Mouse (Mus musculus) neural tube, embryonic 11.5 days (tissue): ENCODE measurements at regions not wholly inside any gene's neighbourhood (a gene's known extent, or its start where the extent isn't known, plus 50 kb on each side); places are given as distances from the start of the nearest gene placed in this dataset.

Source experiments
- ATAC-seq: fragments of 200-750 bp; cut with Nextera tagmentation; 2 replicates; pipeline ENCODE4 v1.8.0; 2017; ENCODE audit warnings: moderate number of reproducible peaks, mild to moderate bottlenecking, moderate TSS enrichment, moderate library complexity; ENCODE audit not compliant: insufficient read depth, low FRiP score, low TSS enrichment
- DNase-seq: peaks from one replicate; pipeline ENCODE4 v3.0.0-alpha.2; 2015; ENCODE audit warnings: low spot score
- H3K27ac ChIP-seq: fragments of 300-500 bp; sonication (generic); 2 replicates; pipeline ENCODE4 v1.5.1; 2014; ENCODE audit warnings: low read depth, mild to moderate bottlenecking, low read length
- H3K27me3 ChIP-seq: fragments of 300-500 bp; sonication (generic); 2 replicates; pipeline ENCODE4 v1.6.1; 2014; ENCODE audit warnings: mild to moderate bottlenecking, low read length, mixed read lengths; ENCODE audit not compliant: control insufficient read depth, insufficient read depth
- H3K36me3 ChIP-seq: fragments of 300-500 bp; sonication (generic); 2 replicates; pipeline ENCODE4 v1.6.1; 2014; ENCODE audit warnings: mild to moderate bottlenecking, low read length, moderate library complexity, mixed read lengths; ENCODE audit not compliant: control insufficient read depth, insufficient read depth
- H3K4me1 ChIP-seq: fragments of 300-500 bp; sonication (generic); 2 replicates; pipeline ENCODE4 v1.6.1; 2014; ENCODE audit warnings: low read length, mixed read lengths; ENCODE audit not compliant: control insufficient read depth, insufficient read depth
- H3K4me2 ChIP-seq: fragments of 300-500 bp; sonication (generic); 2 replicates; pipeline ENCODE4 v1.6.1; 2014; ENCODE audit warnings: low read depth, mild to moderate bottlenecking, moderate library complexity
- H3K4me3 ChIP-seq: fragments of 300-500 bp; sonication (generic); 2 replicates; pipeline ENCODE4 v1.5.1; 2014; ENCODE audit warnings: low read depth, low read length
- H3K9ac ChIP-seq: fragments of 300-500 bp; sonication (generic); 2 replicates; pipeline ENCODE4 v1.6.1; 2014; ENCODE audit warnings: mild to moderate bottlenecking, low read length
- H3K9me3 ChIP-seq: fragments of 300-500 bp; sonication (generic); 2 replicates; pipeline ENCODE4 v1.6.1; 2016; ENCODE audit warnings: low read length; ENCODE audit not compliant: control insufficient read depth
- WGBS: fragments of 180-500 bp; shearing (Covaris S2); extraction: QIAGEN DNeasy Blood & Tissue Kit; methylation state at CpG from one replicate; pipeline ENCODE4 v1.1.7; 2014; 5-methylcytosine and 5-hydroxymethylcytosine counted together

- Histone ChIP-seq H3K27me3 (no peaks in the 10 kb centered on the region), H3K36me3 (no peaks in the 10 kb centered on the region), H3K4me1 (no peaks in the 10 kb centered on the region), H3K9ac (no peak overlapping the region), H3K4me3 (no peak overlapping the region), H3K4me2 (no peak overlapping the region), H3K9me3 (no peaks in the 10 kb centered on the region), H3K27ac (no peak overlapping the region)
- DNase-seq: no peak
- ATAC-seq: no peak
- WGBS: 69% methylated on average over 1 of the region's 1 CpGs
Observed at GRCm38 (mm10) chr1:154255971-154256370, 55.0 kb downstream of the Zfp648 start.

GRCm38 (mm10) chr1:154256811-154257210, 55.8 kb downstream of the Zfp648 start:
- Histone ChIP-seq H3K4me1 (no peaks in the 10 kb centered on the region), H3K36me3 (no peaks in the 10 kb centered on the region), H3K4me3 (no peak overlapping the region), H3K9me3 (no peaks in the 10 kb centered on the region), H3K9ac (no peak overlapping the region), H3K27me3 (no peaks in the 10 kb centered on the region), H3K27ac (no peak overlapping the region), H3K4me2 (no peak overlapping the region)
- 70% methylated on average over 15 of the region's 15 CpGs for WGBS
- ATAC-seq (no peak), DNase-seq (peak; percentile 16)

- 76% methylated on average over 3 of the region's 3 CpGs for WGBS
- Histone ChIP-seq H3K4me2 (no peak overlapping the region), H3K36me3 (no peaks in the 10 kb centered on the region), H3K4me3 (no peak overlapping the region), H3K9ac (no peak overlapping the region), H3K27me3 (no peaks in the 10 kb centered on the region), H3K9me3 (no peaks in the 10 kb centered on the region), H3K27ac (no peak overlapping the region), H3K4me1 (no peaks in the 10 kb centered on the region)
- no peak for DNase-seq
- ATAC-seq: no peak
Observed at GRCm38 (mm10) chr1:154258511-154258910, 57.5 kb downstream of the Zfp648 start.

GRCm38 (mm10) chr1:154260393-154260792, 59.4 kb downstream of the Zfp648 start:
- ATAC-seq (no peak), DNase-seq (no peak)
- 80% methylated on average over 5 of the region's 5 CpGs for WGBS
- H3K4me2 ChIP-seq: no peak overlapping the region
- H3K9ac ChIP-seq: no peak overlapping the region
- H3K36me3 ChIP-seq: no peaks in the 10 kb centered on the region
- no peak overlapping the region for H3K27ac ChIP-seq
- H3K4me3 ChIP-seq: no peak overlapping the region
- H3K27me3 ChIP-seq: no peaks in the 10 kb centered on the region
- no peaks in the 10 kb centered on the region for H3K4me1 ChIP-seq
- no peaks in the 10 kb centered on the region for H3K9me3 ChIP-seq

GRCm38 (mm10) chr1:154281438-154281837, 80.5 kb downstream of the Zfp648 start:
- Histone ChIP-seq H3K4me3 (no peak overlapping the region), H3K4me1 (no peaks in the 10 kb centered on the region), H3K9me3 (no peaks in the 10 kb centered on the region), H3K4me2 (no peak overlapping the region), H3K36me3 (no peaks in the 10 kb centered on the region), H3K27me3 (no peaks in the 10 kb centered on the region), H3K27ac (no peak overlapping the region), H3K9ac (no peak overlapping the region)
- ATAC-seq (no peak), DNase-seq (peak; percentile 50)
- 22% methylated on average over 8 of the region's 8 CpGs for WGBS

- Histone ChIP-seq H3K27ac (no peak overlapping the region), H3K9me3 (no peaks in the 10 kb centered on the region), H3K4me1 (no peaks in the 10 kb centered on the region), H3K36me3 (no peaks in the 10 kb centered on the region), H3K4me2 (no peak overlapping the region), H3K9ac (no peak overlapping the region), H3K4me3 (no peak overlapping the region), H3K27me3 (no peaks in the 10 kb centered on the region)
- ATAC-seq (no peak), DNase-seq (no peak)
- 88% methylated on average over 4 of the region's 4 CpGs for WGBS
Observed at GRCm38 (mm10) chr1:154286080-154286479, 85.1 kb downstream of the Zfp648 start.

GRCm38 (mm10) chr1:154292729-154293128, 91.7 kb downstream of the Zfp648 start:
- Histone ChIP-seq H3K27me3 (no peaks in the 10 kb centered on the region), H3K9ac (no peak overlapping the region), H3K4me3 (no peak overlapping the region), H3K4me1 (no peaks in the 10 kb centered on the region), H3K36me3 (no peaks in the 10 kb centered on the region), H3K27ac (no peak overlapping the region), H3K4me2 (no peak overlapping the region), H3K9me3 (no peaks in the 10 kb centered on the region)
- WGBS: 69% methylated on average over 4 of the region's 4 CpGs
- ATAC-seq (no peak), DNase-seq (no peak)

GRCm38 (mm10) chr1:154296080-154296479, 95.1 kb downstream of the Zfp648 start:
- Histone ChIP-seq H3K36me3 (no peaks in the 10 kb centered on the region), H3K9me3 (no peaks in the 10 kb centered on the region), H3K9ac (no peak overlapping the region), H3K4me2 (no peak overlapping the region), H3K4me3 (no peak overlapping the region), H3K27ac (no peak overlapping the region), H3K4me1 (no peaks in the 10 kb centered on the region), H3K27me3 (no peaks in the 10 kb centered on the region)
- ATAC-seq (no peak), DNase-seq (no peak)
- 90% methylated on average over 8 of the region's 8 CpGs for WGBS

- no peak for ATAC-seq
- Histone ChIP-seq H3K9ac (no peak overlapping the region), H3K9me3 (no peaks in the 10 kb centered on the region), H3K27me3 (no peaks in the 10 kb centered on the region), H3K4me1 (no peaks in the 10 kb centered on the region), H3K4me2 (no peak overlapping the region), H3K36me3 (no peaks in the 10 kb centered on the region), H3K27ac (no peak overlapping the region), H3K4me3 (no peak overlapping the region)
- DNase-seq: no peak
- WGBS: 78% methylated on average over 4 of the region's 4 CpGs
Observed at GRCm38 (mm10) chr1:154299866-154300265, 98.9 kb downstream of the Zfp648 start.
